ENCODE assay signal across 28 mouse cellular contexts in the genomic region with DNA sequence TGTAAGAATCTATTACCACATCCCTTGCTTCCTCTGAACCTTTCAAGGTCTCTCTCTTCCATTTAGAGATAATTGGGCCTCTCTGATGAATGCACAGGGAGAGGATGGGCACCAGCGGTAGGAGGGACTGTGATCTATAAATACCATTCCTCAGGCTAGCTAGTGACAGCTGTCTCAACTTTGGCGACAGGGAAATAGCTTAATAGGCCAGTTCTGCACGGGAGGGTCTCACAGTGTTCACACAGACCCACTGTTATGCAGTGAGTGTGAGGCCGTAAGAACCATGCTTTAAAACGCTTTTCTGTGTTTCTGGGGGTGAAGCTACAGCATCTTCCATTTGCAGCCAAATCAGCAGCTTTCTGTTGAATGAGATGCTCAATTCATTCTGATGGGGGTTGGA.
DNase-seq lines count a peak whose midpoint lies in the region; ATAC-seq and TF ChIP-seq lines count a peak whose summit lies in the region.
"Had no signal": no experiment of that assay in that cellular context is flagged by ENCODE, and none has a peak within 500 bp of the region (broad histone marks: within the 10 kb centered on the region; RNA-seq: fewer than 3 reads in every experiment).

No protein-coding gene starts in this region.

- H3K4me3 ChIP-seq in forebrain, embryonic 13.5 days, result no peak overlapping the region
- H3K4me3 ChIP-seq in forebrain, embryonic 11.5 days (ENCODE audit: low read depth, low read length), result no peak overlapping the region
- no peak overlapping the region for H3K4me3 ChIP-seq in midbrain, embryonic 11.5 days (ENCODE audit: low read depth, low read length)
- no peak overlapping the region for H3K4me3 ChIP-seq in midbrain, embryonic 10.5 days
- no peak overlapping the region for H3K4me3 ChIP-seq in cortical plate, adult 2 months (ENCODE audit: insufficient read depth, low read length)
- H3K4me3 ChIP-seq in forebrain, postnatal 0 days (ENCODE audit: low read depth, low read length), result no peak overlapping the region
- H3K4me3 ChIP-seq in heart, embryonic 11.5 days (ENCODE audit: low read depth, low read length), result no peak overlapping the region
- H3K4me3 ChIP-seq: embryonic facial prominence, embryonic 13.5 days; erythroblast, embryonic 14.5 days; heart, embryonic 12.5 days; limb, embryonic 12.5 days had no signal

- no peaks in the 10 kb centered on the region for H3K27me3 ChIP-seq in forebrain, embryonic 13.5 days
- H3K27me3 ChIP-seq in forebrain, embryonic 11.5 days (ENCODE audit: control insufficient read depth, insufficient read depth, low read length), result no peaks in the 10 kb centered on the region
- H3K27me3 ChIP-seq in midbrain, embryonic 11.5 days (ENCODE audit: control insufficient read depth, insufficient read depth, low read length), result no peaks in the 10 kb centered on the region
- H3K27me3 ChIP-seq in midbrain, embryonic 10.5 days (ENCODE audit: low read depth, poor library complexity, severe bottlenecking), result no peaks in the 10 kb centered on the region
- H3K27me3 ChIP-seq in forebrain, postnatal 0 days (ENCODE audit: insufficient read depth, low read length), result no peaks in the 10 kb centered on the region
- H3K27me3 ChIP-seq in heart, embryonic 11.5 days (ENCODE audit: control insufficient read depth, insufficient read depth, low read length), result no peaks in the 10 kb centered on the region
- H3K27me3 ChIP-seq: CH12.LX; embryonic facial prominence, embryonic 13.5 days; heart, embryonic 12.5 days; limb, embryonic 12.5 days; Patski had no signal

- ATAC-seq in forebrain, embryonic 13.5 days, result peak; percentile 67
- no peak for ATAC-seq in forebrain, embryonic 11.5 days (replicated peaks; ENCODE audit: low FRiP score)
- 0 out of 2 replicates have a peak, but pooled peaks have one; percentile 20 for ATAC-seq in midbrain, embryonic 11.5 days (ENCODE audit: low FRiP score)
- ATAC-seq in forebrain, postnatal 0 days, result peak; percentile 37
- no peak for ATAC-seq in heart, embryonic 11.5 days (replicated peaks; ENCODE audit: insufficient number of reproducible peaks, low FRiP score, low TSS enrichment)
- ATAC-seq: liver, postnatal 0 days; Patski had no signal

- no peak for DNase-seq in forebrain, embryonic 11.5 days (ENCODE audit: low spot score)
- no peak for DNase-seq in midbrain, embryonic 11.5 days (ENCODE audit: low spot score, missing footprints)
- no peak for DNase-seq in midbrain, embryonic 10.5 days (ENCODE audit: low spot score)
- no peak for DNase-seq in forebrain, postnatal 0 days
- no peak for DNase-seq in urinary bladder, postnatal 4 days (ENCODE audit: low spot score in 2 of 2)
- DNase-seq: adrenal gland, adult 2 months; B cell, adult 2 months; gastrocnemius, postnatal 14 days; heart, adult 11 months; heart, postnatal 10 days; kidney, adult 2 months; liver, postnatal 0 days; lung, postnatal 10 days; right cerebral cortex, postnatal 14 days had no signal

- H3K9me3 ChIP-seq in forebrain, embryonic 13.5 days (replicated peaks), result no peaks in the 10 kb centered on the region
- H3K9me3 ChIP-seq in forebrain, embryonic 11.5 days (ENCODE audit: control insufficient read depth, low read length), result no peaks in the 10 kb centered on the region
- no peaks in the 10 kb centered on the region for H3K9me3 ChIP-seq in midbrain, embryonic 11.5 days (ENCODE audit: control insufficient read depth, low read length)
- no peaks in the 10 kb centered on the region for H3K9me3 ChIP-seq in midbrain, embryonic 10.5 days (replicated peaks)
- H3K9me3 ChIP-seq in forebrain, postnatal 0 days (ENCODE audit: low read length), result no peaks in the 10 kb centered on the region
- no peaks in the 10 kb centered on the region for H3K9me3 ChIP-seq in heart, embryonic 11.5 days (replicated peaks; ENCODE audit: control insufficient read depth, low read length)
- H3K9me3 ChIP-seq: embryonic facial prominence, embryonic 13.5 days; limb, embryonic 12.5 days had no signal

- H3K4me1 ChIP-seq in forebrain, embryonic 13.5 days, result peaks cover 34% of the 10 kb centered on the region
- no peaks in the 10 kb centered on the region for H3K4me1 ChIP-seq in forebrain, embryonic 11.5 days (replicated peaks; ENCODE audit: control insufficient read depth, insufficient read depth, low read length)
- H3K4me1 ChIP-seq in midbrain, embryonic 11.5 days (ENCODE audit: control insufficient read depth, insufficient read depth, low read length), result no peaks in the 10 kb centered on the region; the same call in 1 of the 2 replicates
- H3K4me1 ChIP-seq in midbrain, embryonic 10.5 days, result no peaks in the 10 kb centered on the region
- H3K4me1 ChIP-seq in cortical plate, adult 2 months (ENCODE audit: control insufficient read depth, insufficient read depth, low read length), result peaks cover 13% of the 10 kb centered on the region
- 0 out of 2 replicates have a peak, but pooled peaks cover 5% of the 10 kb centered on the region for H3K4me1 ChIP-seq in forebrain, postnatal 0 days (ENCODE audit: insufficient read depth)
- H3K4me1 ChIP-seq in heart, embryonic 11.5 days (ENCODE audit: control insufficient read depth, insufficient read depth, low read length), result 0 out of 2 replicates have a peak, but pooled peaks cover 2% of the 10 kb centered on the region
- H3K4me1 ChIP-seq: embryonic facial prominence, embryonic 13.5 days; limb, embryonic 12.5 days had no signal

- no peak for TF ChIP-seq POLR2A in cortical plate, adult 2 months (IDR thresholded peaks at IDR 0.05; ENCODE audit: extremely low read depth, insufficient read depth, low read length)

- no peak for TF ChIP-seq CTCF in cortical plate, adult 2 months (IDR thresholded peaks at IDR 0.05; ENCODE audit: extremely low read depth, insufficient read depth, low read length)
- TF ChIP-seq CTCF in forebrain, postnatal 0 days (IDR thresholded peaks at IDR 0.05; ENCODE audit: low read depth), result no peak

- WGBS in forebrain, embryonic 13.5 days, result 26% methylated on average over 5 of the region's 5 CpGs
- WGBS in forebrain, embryonic 11.5 days, result 61% methylated on average over 5 of the region's 5 CpGs
- WGBS in midbrain, embryonic 11.5 days, result 78% methylated on average over 5 of the region's 5 CpGs
- WGBS in midbrain, embryonic 10.5 days, result 67% methylated on average over 5 of the region's 5 CpGs
- WGBS in forebrain, postnatal 0 days, result 14% methylated on average over 5 of the region's 5 CpGs
- WGBS in heart, embryonic 11.5 days (ENCODE audit: insufficient replicate concordance), result 50% methylated on average over 5 of the region's 5 CpGs

- H3K36me3 ChIP-seq in forebrain, embryonic 13.5 days (ENCODE audit: poor library complexity, severe bottlenecking), result 0 out of 2 replicates have a peak, but pooled peaks cover 2% of the 10 kb centered on the region
- no peaks in the 10 kb centered on the region for H3K36me3 ChIP-seq in forebrain, embryonic 11.5 days (ENCODE audit: control insufficient read depth, insufficient read depth, low read length)
- H3K36me3 ChIP-seq in midbrain, embryonic 11.5 days (ENCODE audit: control insufficient read depth, insufficient read depth, low read length), result no peaks in the 10 kb centered on the region
- H3K36me3 ChIP-seq in midbrain, embryonic 10.5 days, result no peaks in the 10 kb centered on the region
- H3K36me3 ChIP-seq in forebrain, postnatal 0 days (ENCODE audit: insufficient read depth), result peaks cover 1% of the 10 kb centered on the region; the same call in 1 of the 2 replicates
- no peaks in the 10 kb centered on the region for H3K36me3 ChIP-seq in heart, embryonic 11.5 days (ENCODE audit: control insufficient read depth, insufficient read depth, low read length)
- H3K36me3 ChIP-seq: embryonic facial prominence, embryonic 13.5 days; G1E; heart, embryonic 12.5 days; limb, embryonic 12.5 days had no signal

- H3K9ac ChIP-seq in forebrain, embryonic 13.5 days, result no peak overlapping the region
- no peak overlapping the region for H3K9ac ChIP-seq in forebrain, embryonic 11.5 days (ENCODE audit: low read length)
- H3K9ac ChIP-seq in midbrain, embryonic 11.5 days (ENCODE audit: low read length), result no peak overlapping the region
- H3K9ac ChIP-seq in forebrain, postnatal 0 days, result no peak overlapping the region
- H3K9ac ChIP-seq in heart, embryonic 11.5 days (ENCODE audit: low read depth, low read length), result no peak overlapping the region
- H3K9ac ChIP-seq: embryonic facial prominence, embryonic 13.5 days; heart, embryonic 12.5 days; hindbrain, embryonic 14.5 days; limb, embryonic 12.5 days; liver, postnatal 0 days had no signal

- peak overlapping the region; percentile 54 for H3K27ac ChIP-seq in forebrain, embryonic 13.5 days
- H3K27ac ChIP-seq in forebrain, embryonic 11.5 days (ENCODE audit: low read depth, low read length), result no peak overlapping the region
- H3K27ac ChIP-seq in midbrain, embryonic 11.5 days (ENCODE audit: low read depth, low read length), result no peak overlapping the region
- no peak overlapping the region for H3K27ac ChIP-seq in midbrain, embryonic 10.5 days (replicated peaks)
- 0 out of 2 replicates have a peak overlapping the region, but pooled peaks have one; percentile 33 for H3K27ac ChIP-seq in cortical plate, adult 2 months (ENCODE audit: insufficient read depth, low read length)
- no peak overlapping the region for H3K27ac ChIP-seq in forebrain, postnatal 0 days (ENCODE audit: low read depth, low read length)
- no peak overlapping the region for H3K27ac ChIP-seq in heart, embryonic 11.5 days (ENCODE audit: low read depth, low read length)
- H3K27ac ChIP-seq: embryonic facial prominence, embryonic 13.5 days; hindbrain, embryonic 14.5 days; kidney, postnatal 0 days; limb, embryonic 12.5 days; stomach, postnatal 0 days had no signal

- no peak overlapping the region for H3K4me2 ChIP-seq in forebrain, embryonic 13.5 days
- H3K4me2 ChIP-seq in forebrain, embryonic 11.5 days (ENCODE audit: low read depth, low read length, severe bottlenecking), result no peak overlapping the region
- H3K4me2 ChIP-seq in midbrain, embryonic 11.5 days, result no peak overlapping the region
- no peak overlapping the region for H3K4me2 ChIP-seq in forebrain, postnatal 0 days (ENCODE audit: low read depth)
- H3K4me2 ChIP-seq in heart, embryonic 11.5 days, result no peak overlapping the region
- H3K4me2 ChIP-seq: embryonic facial prominence, embryonic 13.5 days; heart, embryonic 12.5 days; hindbrain, embryonic 14.5 days; limb, embryonic 12.5 days; liver, embryonic 11.5 days had no signal

Comparison
In these comparisons a context has a peak if more than half of its experiments do, and no peak if none do; other contexts are left out.
1. ATAC-seq: peak in forebrain, embryonic 13.5 days (single experiment), midbrain, embryonic 11.5 days (single experiment) and forebrain, postnatal 0 days (single experiment); none in forebrain, embryonic 11.5 days (single experiment) and heart, embryonic 11.5 days (single experiment).
2. H3K27ac ChIP-seq: peak in forebrain, embryonic 13.5 days (single experiment) and cortical plate, adult 2 months (single experiment); none in forebrain, embryonic 11.5 days (single experiment), midbrain, embryonic 11.5 days (single experiment), midbrain, embryonic 10.5 days (single experiment), forebrain, postnatal 0 days (single experiment) and heart, embryonic 11.5 days (single experiment).